Mouse (Mus musculus) G1E (cell line): Measurements from ENCODE around the gene Aup1. TPM values are rescaled to one million over a fixed set of nuclear protein-coding genes. Genes with fewer than 3 reads are reported as not detected.

Experiments used
- ATAC-seq: 2 replicates; pipeline ENCODE4 v1.8.0; 2016; ENCODE audit warnings: mild to moderate bottlenecking; ENCODE audit not compliant: insufficient number of reproducible peaks, poor library complexity, low FRiP score, severe bottlenecking; ENCODE audit errors: extremely low read depth
- DNase-seq: peaks from one replicate; pipeline ENCODE4 v3.0.0; 2012; ENCODE audit warnings: low spot score
- H3K27me3 ChIP-seq: 2 replicates; pipeline ENCODE4 v1.6.1; 2012; ENCODE audit warnings: mild to moderate bottlenecking, low read length, inconsistent platforms; ENCODE audit not compliant: insufficient read depth
- H3K36me3 ChIP-seq: replicated peaks from 2 replicates; pipeline ENCODE3; 2012; ENCODE audit warnings: mild to moderate bottlenecking, inconsistent platforms
- H3K4me1 ChIP-seq: 2 replicates; pipeline ENCODE4 v1.6.1; 2012; ENCODE audit warnings: low read depth, low read length, inconsistent platforms, mixed read lengths; ENCODE audit not compliant: insufficient read depth
- H3K4me3 ChIP-seq: 2 replicates; pipeline ENCODE4 v1.5.1; 2012; ENCODE audit warnings: low read depth, mild to moderate bottlenecking, inconsistent platforms, low read length, moderate library complexity, mixed read lengths
- H3K9me3 ChIP-seq: replicated peaks from 2 replicates; pipeline ENCODE4 v1.6.1; 2012; ENCODE audit warnings: inconsistent platforms
- CTCF ChIP-seq: IDR thresholded peaks from 2 replicates; pipeline ENCODE4 v1.5.1; 2012; ENCODE audit warnings: low read depth, low read length, inconsistent platforms, mixed read lengths
- GATA1 ChIP-seq: IDR thresholded peaks from 2 replicates; pipeline ENCODE4 v1.6.1; 2012; ENCODE audit warnings: borderline replicate concordance, low read length, inconsistent platforms, mixed read lengths
- GATA2 ChIP-seq: IDR thresholded peaks from 2 replicates; pipeline ENCODE4 v1.6.1; 2012; ENCODE audit warnings: low read depth, low read length, inconsistent platforms, borderline replicate concordance
- POLR2AphosphoS5 ChIP-seq: IDR thresholded peaks from 2 replicates; pipeline ENCODE4 v1.6.1; 2012; ENCODE audit warnings: low read depth, low read length, inconsistent platforms; ENCODE audit not compliant: insufficient replicate concordance
- TAL1 ChIP-seq: conservative IDR thresholded peaks from 2 replicates; pipeline ENCODE4 v1.6.1; 2012; ENCODE audit warnings: low read depth, low read length, inconsistent platforms, mixed read lengths
- polyA plus RNA-seq: library from polyadenylated mRNA; stranded (reverse); fragments of >175 nt; gene quantifications from 2 replicates; pipeline ENCODE4 v1.2.3, GENCODE M21; 2012
- total RNA-seq, 2 experiments: library from RNA; stranded (forward) in 1 of 2; stranded (reverse) in 1 of 2; fragments of 200-1000 nt in 1 of 2; fragments of >200 nt in 1 of 2; fragmentation: Nextera tagmentation in 1 of 2; gene quantifications; 2 replicates each; pipeline ENCODE4 v1.2.3; 2014 to 2017

The Aup1 gene
- total and polyA plus RNA-seq, 3 experiments = 133 to 1,014 (median 454) TPM

GRCm38 (mm10) chr6:83070311-83071219, 16.2 kb downstream of the Aup1 start:
- peaks cover 33% of the 10 kb centered on the region for H3K9me3 ChIP-seq
- H3K27me3 ChIP-seq = peaks cover 44% of the 10 kb centered on the region
- no peak for TF ChIP-seq CTCF
- TF ChIP-seq POLR2AphosphoS5 = no peak
- TF ChIP-seq TAL1 = no peak
- TF ChIP-seq GATA2 = no peak
- no peak for TF ChIP-seq GATA1
- DNase-seq (no peak), ATAC-seq (no peak)
- peaks cover 11% of the 10 kb centered on the region for H3K36me3 ChIP-seq
- no peaks in the 10 kb centered on the region; the same call in 1 of the 2 replicates for H3K4me1 ChIP-seq
- H3K4me3 ChIP-seq = peak overlapping the region; percentile 23; the same call in 1 of the 2 replicates

- Histone ChIP-seq H3K27me3 (peaks cover 44% of the 10 kb centered on the region), H3K4me1 (no peaks in the 10 kb centered on the region; the same call in 1 of the 2 replicates), H3K36me3 (peaks cover 7% of the 10 kb centered on the region), H3K9me3 (peaks cover 33% of the 10 kb centered on the region), H3K4me3 (no peak overlapping the region; the same call in 1 of the 2 replicates)
- no peak for TF ChIP-seq POLR2AphosphoS5
- TF ChIP-seq CTCF = no peak
- no peak for TF ChIP-seq GATA1
- no peak for TF ChIP-seq TAL1
- no peak for TF ChIP-seq GATA2
- DNase-seq = no peak
- no peak for ATAC-seq
Measured at GRCm38 (mm10) chr6:83071220-83071619, 16.9 kb downstream of the Aup1 start.

GRCm38 (mm10) chr6:83074979-83075378, 20.7 kb downstream of the Aup1 start:
- no peak overlapping the region for H3K4me3 ChIP-seq
- H3K9me3 ChIP-seq = peaks cover 15% of the 10 kb centered on the region
- no peak for ATAC-seq
- DNase-seq = no peak
- TF ChIP-seq GATA1 = no peak
- no peak for TF ChIP-seq POLR2AphosphoS5
- H3K36me3 ChIP-seq = peaks cover 11% of the 10 kb centered on the region
- H3K27me3 ChIP-seq = peaks cover 31% of the 10 kb centered on the region
- H3K4me1 ChIP-seq = peaks cover 23% of the 10 kb centered on the region

- peak within 1 kb of the TSS; percentile 91 for H3K4me3 ChIP-seq
- no peaks in the 10 kb centered on the region for H3K9me3 ChIP-seq
- DNase-seq = peak; percentile 58
- peaks cover 26% of the 10 kb centered on the region for H3K4me1 ChIP-seq
- no peak for TF ChIP-seq GATA1
- TF ChIP-seq CTCF = no peak
- no peak for TF ChIP-seq POLR2AphosphoS5
- no peak for TF ChIP-seq GATA2
- TF ChIP-seq TAL1 = no peak
- peak; percentile 89 for ATAC-seq
- H3K36me3 ChIP-seq = peaks cover 37% of the 10 kb centered on the region
- H3K27me3 ChIP-seq = peaks cover 4% of the 10 kb centered on the region
Measured at GRCm38 (mm10) chr6:83077630-83078323, 23.5 kb downstream of the Aup1 start, which contains the start of gene Pcgf1. Gene Pcgf1 (plus strand): TSS chr6:83077869.

GRCm38 (mm10) chr6:83078324-83078858, 24.1 kb downstream of the Aup1 start:
- TF ChIP-seq CTCF = no peak
- Histone ChIP-seq H3K27me3 (peaks cover 3% of the 10 kb centered on the region), H3K36me3 (peaks cover 42% of the 10 kb centered on the region), H3K4me3 (peak overlapping the region; percentile 91), H3K9me3 (no peaks in the 10 kb centered on the region), H3K4me1 (peaks cover 26% of the 10 kb centered on the region)
- DNase-seq (peak; percentile 99), ATAC-seq (peak; percentile 50; the same call in 1 of the 2 replicates)

- no peak for TF ChIP-seq TAL1
- no peak for TF ChIP-seq GATA1
- no peak for TF ChIP-seq GATA2
- TF ChIP-seq POLR2AphosphoS5 = no peak
- no peak for TF ChIP-seq CTCF
- no peak overlapping the region for H3K4me3 ChIP-seq
- no peak for ATAC-seq
Measured at GRCm38 (mm10) chr6:83080210-83080609, 25.9 kb downstream of the Aup1 start.

More at GRCm38 (mm10) chr6:83080210-83080609, 25.9 kb downstream of the Aup1 start:
- Histone ChIP-seq H3K9me3 (no peaks in the 10 kb centered on the region), H3K27me3 (peaks cover 8% of the 10 kb centered on the region), H3K36me3 (peaks cover 44% of the 10 kb centered on the region), H3K4me1 (peaks cover 29% of the 10 kb centered on the region)
- DNase-seq = no peak
